Mouse (Mus musculus) G1E (cell line): Measurements from ENCODE around the gene Dbil5.

Source experiments
- CTCF ChIP-seq: IDR thresholded peaks from 2 replicates; pipeline ENCODE4 v1.5.1; 2012; ENCODE audit warnings: low read depth, low read length, inconsistent platforms, mixed read lengths
- GATA1 ChIP-seq: IDR thresholded peaks from 2 replicates; pipeline ENCODE4 v1.6.1; 2012; ENCODE audit warnings: borderline replicate concordance, low read length, inconsistent platforms, mixed read lengths
- POLR2AphosphoS5 ChIP-seq: IDR thresholded peaks from 2 replicates; pipeline ENCODE4 v1.6.1; 2012; ENCODE audit warnings: low read depth, low read length, inconsistent platforms; ENCODE audit not compliant: insufficient replicate concordance
- TAL1 ChIP-seq: conservative IDR thresholded peaks from 2 replicates; pipeline ENCODE4 v1.6.1; 2012; ENCODE audit warnings: low read depth, low read length, inconsistent platforms, mixed read lengths

DNA sequence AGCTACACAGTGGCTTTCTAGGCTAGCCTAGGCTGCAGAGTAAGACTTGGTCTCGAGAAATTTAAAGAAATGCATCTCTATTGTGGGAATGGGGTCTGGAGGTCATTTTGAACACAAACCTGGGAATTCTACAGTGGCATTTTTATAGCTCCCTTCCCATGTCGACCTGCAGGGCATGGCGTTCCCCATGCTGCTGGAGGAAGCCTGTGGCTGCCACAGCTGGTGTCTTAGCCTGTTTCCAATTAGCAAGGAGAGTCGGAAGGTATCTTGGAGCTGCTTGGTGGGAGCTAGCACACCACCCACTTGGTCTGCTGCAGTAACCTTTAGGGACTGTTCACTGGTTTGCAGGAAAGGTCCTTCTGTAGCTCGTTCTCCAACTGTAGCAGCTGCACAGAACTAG is 38.7 kb downstream of the Dbil5 start:
- TF ChIP-seq POLR2AphosphoS5 = no peak
- no peak for TF ChIP-seq CTCF
- no peak for TF ChIP-seq GATA1
- no peak for TF ChIP-seq TAL1
